Mouse (Mus musculus) limb, embryonic 11.5 days (tissue): ENCODE measurements around the gene Nfe2l2. TPM values are rescaled to one million over a fixed set of nuclear protein-coding genes. Genes with fewer than 3 reads are reported as not detected.

Source experiments
- ATAC-seq: fragments of 200-750 bp; cut with Nextera tagmentation; 2 replicates; pipeline ENCODE4 v1.8.0; 2017; ENCODE audit warnings: low read depth; ENCODE audit not compliant: insufficient number of reproducible peaks, low FRiP score, low TSS enrichment
- DNase-seq: peaks from one replicate; pipeline ENCODE4 v3.0.0-alpha.2; 2015; ENCODE audit warnings: low spot score
- H3K27ac ChIP-seq: fragments of 300-500 bp; sonication (generic); replicated peaks from 2 replicates; pipeline ENCODE4 v1.5.1; 2014; ENCODE audit warnings: low read depth, mild to moderate bottlenecking, low read length
- H3K27me3 ChIP-seq: fragments of 300-500 bp; sonication (generic); 2 replicates; pipeline ENCODE4 v1.6.1; 2014; ENCODE audit warnings: mild to moderate bottlenecking, low read length, mixed read lengths; ENCODE audit not compliant: control insufficient read depth, insufficient read depth
- H3K36me3 ChIP-seq: fragments of 300-500 bp; sonication (generic); 2 replicates; pipeline ENCODE4 v1.6.1; 2014; ENCODE audit warnings: mild to moderate bottlenecking, low read length, moderate library complexity, mixed read lengths; ENCODE audit not compliant: control insufficient read depth, insufficient read depth
- H3K4me1 ChIP-seq: fragments of 300-500 bp; sonication (generic); 2 replicates; pipeline ENCODE4 v1.6.1; 2014; ENCODE audit warnings: low read length, mixed read lengths; ENCODE audit not compliant: control insufficient read depth, insufficient read depth
- H3K4me2 ChIP-seq: fragments of 300-500 bp; sonication (generic); 2 replicates; pipeline ENCODE4 v1.6.1; 2014; ENCODE audit warnings: low read depth, mild to moderate bottlenecking, moderate library complexity; ENCODE audit not compliant: severe bottlenecking
- H3K4me3 ChIP-seq: fragments of 300-500 bp; sonication (generic); 2 replicates; pipeline ENCODE4 v1.5.1; 2014; ENCODE audit warnings: low read depth, low read length
- H3K9ac ChIP-seq: fragments of 300-500 bp; sonication (generic); 2 replicates; pipeline ENCODE4 v1.6.1; 2014; ENCODE audit warnings: mild to moderate bottlenecking, low read length
- H3K9me3 ChIP-seq: fragments of 300-500 bp; sonication (generic); 2 replicates; pipeline ENCODE4 v1.6.1; 2016; ENCODE audit warnings: low read length; ENCODE audit not compliant: control insufficient read depth
- WGBS: fragments of 180-500 bp; shearing (Covaris S2); extraction: QIAGEN DNeasy Blood & Tissue Kit; methylation state at CpG from one replicate; pipeline ENCODE4 v1.1.7; 2014; 5-methylcytosine and 5-hydroxymethylcytosine counted together
- polyA plus RNA-seq: library from polyadenylated mRNA; unstranded; fragments of >200 nt; fragmentation: Nextera tagmentation; extraction: Ambion mirVana; gene quantifications from 2 replicates; pipeline ENCODE4 v1.2.1, GENCODE M21; 2014

The Nfe2l2 gene
- polyA plus RNA-seq, 1 experiment from 2014 or later, result 45.3 TPM

GRCm38 (mm10) chr2:75720236-75721027 is 16.0 kb upstream of the Nfe2l2 start:
- no peak for DNase-seq
- peaks cover 6% of the 10 kb centered on the region; the same call in 1 of the 2 replicates for H3K4me1 ChIP-seq
- H3K9ac ChIP-seq, result no peak overlapping the region
- no peak overlapping the region for H3K27ac ChIP-seq
- H3K27me3 ChIP-seq, result no peaks in the 10 kb centered on the region
- ATAC-seq, result no peak
- H3K4me3 ChIP-seq, result no peak overlapping the region
- no peak overlapping the region for H3K4me2 ChIP-seq
- WGBS, result 74% methylated on average over 11 of the region's 11 CpGs
- no peaks in the 10 kb centered on the region for H3K36me3 ChIP-seq
- H3K9me3 ChIP-seq, result no peaks in the 10 kb centered on the region

GRCm38 (mm10) chr2:75719331-75719869 is 15.0 kb upstream of the Nfe2l2 start:
- Histone ChIP-seq H3K36me3 (no peaks in the 10 kb centered on the region), H3K4me2 (no peak overlapping the region), H3K9ac (no peak overlapping the region), H3K27ac (no peak overlapping the region), H3K4me1 (peaks cover 6% of the 10 kb centered on the region; the same call in 1 of the 2 replicates), H3K9me3 (no peaks in the 10 kb centered on the region), H3K4me3 (no peak overlapping the region), H3K27me3 (no peaks in the 10 kb centered on the region)
- ATAC-seq, result no peak
- WGBS, result 88% methylated on average over 3 of the region's 3 CpGs
- no peak for DNase-seq

- no peak overlapping the region for H3K4me2 ChIP-seq
- H3K27me3 ChIP-seq, result no peaks in the 10 kb centered on the region
- no peak overlapping the region for H3K4me3 ChIP-seq
- no peak overlapping the region for H3K9ac ChIP-seq
- WGBS, result 47% methylated on average over 12 of the region's 12 CpGs
- H3K36me3 ChIP-seq, result no peaks in the 10 kb centered on the region
- ATAC-seq (no peak), DNase-seq (no peak)
- H3K27ac ChIP-seq, result no peak overlapping the region
- H3K4me1 ChIP-seq, result peaks cover 6% of the 10 kb centered on the region; the same call in 1 of the 2 replicates
- H3K9me3 ChIP-seq, result no peaks in the 10 kb centered on the region
These were observed 11.9 kb upstream of the Nfe2l2 start for GRCm38 (mm10) chr2:75716046-75717016.

- H3K9ac ChIP-seq, result no peak overlapping the region
- peaks cover 6% of the 10 kb centered on the region; the same call in 1 of the 2 replicates for H3K4me1 ChIP-seq
- DNase-seq (no peak), ATAC-seq (no peak)
- no peaks in the 10 kb centered on the region for H3K36me3 ChIP-seq
- 84% methylated on average over 4 of the region's 4 CpGs for WGBS
- H3K4me3 ChIP-seq, result no peak overlapping the region
- no peaks in the 10 kb centered on the region for H3K27me3 ChIP-seq
- H3K9me3 ChIP-seq, result no peaks in the 10 kb centered on the region
- H3K27ac ChIP-seq, result no peak overlapping the region
- H3K4me2 ChIP-seq, result no peak overlapping the region
These were observed 10.3 kb upstream of the Nfe2l2 start for GRCm38 (mm10) chr2:75714766-75715165.

GRCm38 (mm10) chr2:75713083-75713482 is 8.6 kb upstream of the Nfe2l2 start:
- DNase-seq, result no peak
- no peak overlapping the region for H3K4me2 ChIP-seq
- H3K27ac ChIP-seq, result no peak overlapping the region
- no peaks in the 10 kb centered on the region for H3K36me3 ChIP-seq
- peaks cover 6% of the 10 kb centered on the region; the same call in 1 of the 2 replicates for H3K4me1 ChIP-seq
- 90% methylated on average over 3 of the region's 3 CpGs for WGBS
- H3K9ac ChIP-seq, result no peak overlapping the region
- no peaks in the 10 kb centered on the region for H3K27me3 ChIP-seq
- no peak overlapping the region for H3K4me3 ChIP-seq
- ATAC-seq, result no peak
- H3K9me3 ChIP-seq, result no peaks in the 10 kb centered on the region

- no peak overlapping the region for H3K9ac ChIP-seq
- no peak for ATAC-seq
- no peak for DNase-seq
- H3K9me3 ChIP-seq, result no peaks in the 10 kb centered on the region
- H3K4me3 ChIP-seq, result no peak overlapping the region
- H3K36me3 ChIP-seq, result no peaks in the 10 kb centered on the region
- 19% methylated on average over 1 of the region's 1 CpGs for WGBS
- peaks cover 7% of the 10 kb centered on the region for H3K4me1 ChIP-seq
- no peak overlapping the region for H3K27ac ChIP-seq
- no peaks in the 10 kb centered on the region for H3K27me3 ChIP-seq
- H3K4me2 ChIP-seq, result no peak overlapping the region
These were observed 3.0 kb upstream of the Nfe2l2 start for GRCm38 (mm10) chr2:75707420-75707819.

- ATAC-seq (no peak), DNase-seq (no peak)
- Histone ChIP-seq H3K9me3 (no peaks in the 10 kb centered on the region), H3K4me3 (no peak overlapping the region), H3K36me3 (no peaks in the 10 kb centered on the region), H3K9ac (no peak overlapping the region), H3K27ac (no peak overlapping the region), H3K27me3 (no peaks in the 10 kb centered on the region), H3K4me2 (no peak overlapping the region), H3K4me1 (peaks cover 10% of the 10 kb centered on the region)
- WGBS, result 79% methylated on average over 5 of the region's 5 CpGs
These were observed 2.0 kb upstream of the Nfe2l2 start for GRCm38 (mm10) chr2:75706435-75706834.

- Histone ChIP-seq H3K9ac (peak overlapping the region; percentile 86), H3K27ac (peak overlapping the region; percentile 93; the same call in 1 of the 2 replicates), H3K4me3 (peak overlapping the region; percentile 86), H3K4me2 (peak overlapping the region; percentile 88), H3K4me1 (peaks cover 13% of the 10 kb centered on the region), H3K27me3 (no peaks in the 10 kb centered on the region), H3K36me3 (no peaks in the 10 kb centered on the region), H3K9me3 (no peaks in the 10 kb centered on the region)
- peak; percentile 7 for ATAC-seq
- WGBS, result 26% methylated on average over 19 of the region's 19 CpGs
- no peak for DNase-seq
These were observed 816 bp upstream of the Nfe2l2 start for GRCm38 (mm10) chr2:75705162-75705752.
